Mouse (Mus musculus) spleen, embryonic (tissue): Measurements from ENCODE around the gene Tmem63c.

Experiments
- CTCF ChIA-PET: fragments of 350-600 bp; sonication (Branson Sonifier 250); formaldehyde crosslinking; loops from one replicate; lab custom pipeline; 2022; lab: Charles Lee

Gene Tmem63c

DNA sequence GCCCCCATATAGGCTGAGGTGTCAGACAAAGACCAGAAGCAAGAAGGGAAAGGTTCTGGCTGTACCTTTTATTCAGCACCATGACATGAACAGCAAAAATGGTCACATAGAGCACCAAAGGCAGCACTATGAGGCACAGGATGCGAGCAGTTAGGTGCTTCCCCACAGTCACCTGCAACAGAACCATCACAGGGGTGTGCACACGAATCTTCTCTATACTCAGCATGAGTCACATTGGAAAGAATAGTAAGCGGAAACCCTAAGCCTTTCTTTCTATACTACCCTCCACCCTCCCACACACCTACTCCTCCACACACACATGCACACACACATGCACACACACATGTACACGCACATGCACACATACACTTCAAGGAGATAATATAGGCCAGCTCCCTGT is 109.1 kb downstream of the Tmem63c start:
- CTCF ChIA-PET, result no interaction called here

DNA sequence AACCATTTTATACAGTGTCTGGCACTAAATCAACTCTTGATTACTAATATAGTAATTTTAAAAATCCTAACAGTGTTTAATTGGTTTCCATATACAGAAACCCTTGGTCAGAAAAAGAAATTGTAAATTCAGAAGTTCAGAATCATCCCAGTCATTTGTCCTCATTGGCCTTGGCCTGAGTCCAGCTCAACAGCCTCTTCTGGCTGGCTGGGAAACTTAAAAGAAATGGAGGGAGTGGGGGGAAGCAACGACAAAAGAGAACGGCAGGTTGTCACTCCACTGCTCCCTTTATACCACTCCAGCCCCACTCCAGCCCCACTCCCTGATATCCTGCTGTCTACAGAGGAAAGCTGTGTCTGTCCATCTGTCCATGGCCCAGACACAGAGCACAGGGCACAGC is 110.0 kb downstream of the Tmem63c start:
- CTCF ChIA-PET, result no interaction called here

DNA sequence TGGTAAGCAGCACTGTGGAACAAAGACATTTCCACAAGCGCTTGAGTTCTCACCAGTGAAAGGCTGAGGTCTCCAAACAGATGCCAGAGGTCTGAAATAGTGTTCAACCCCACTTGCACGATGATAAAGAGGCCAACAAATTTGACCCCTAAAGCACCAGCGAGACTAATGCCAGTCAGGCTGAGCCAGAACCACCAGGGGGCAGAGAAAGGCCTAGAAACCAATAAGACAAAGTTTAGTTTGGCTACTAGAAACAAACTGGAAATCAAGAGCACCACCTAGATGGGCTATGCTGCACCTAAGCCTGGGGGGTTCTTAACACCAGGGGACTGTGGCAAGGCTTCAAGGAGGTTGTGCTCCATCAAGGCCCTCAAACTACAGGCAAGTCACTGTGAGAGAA is 110.5 kb downstream of the Tmem63c start:
- CTCF ChIA-PET, result interaction anchor here (1.1 kb wide), 1 partner anchor 16 kb away, joined by 3 read pairs; the partner anchor contains the start of gene Pomt2

DNA sequence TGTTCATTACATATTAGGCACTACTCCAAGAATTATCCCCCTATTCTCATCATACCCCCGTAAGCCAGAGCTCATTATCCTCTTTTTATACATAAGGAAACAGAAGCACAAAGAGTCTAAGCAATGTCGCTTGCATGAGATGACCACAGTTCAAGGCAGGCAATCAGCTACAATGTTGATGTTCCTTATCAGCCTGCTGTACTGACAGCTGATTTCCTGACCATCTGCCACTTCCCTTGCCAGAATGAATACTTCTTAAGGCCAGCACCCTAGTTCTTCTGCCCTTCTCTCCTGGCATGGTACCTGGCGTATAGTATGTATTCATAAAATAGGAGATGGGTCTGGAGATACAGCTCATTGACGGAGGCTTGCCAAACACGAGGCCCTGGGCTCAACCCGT is 111.1 kb downstream of the Tmem63c start:
- CTCF ChIA-PET, result interaction anchor here (1.1 kb wide), 1 partner anchor 15 kb away, joined by 3 read pairs; the partner anchor contains the start of gene Pomt2

DNA sequence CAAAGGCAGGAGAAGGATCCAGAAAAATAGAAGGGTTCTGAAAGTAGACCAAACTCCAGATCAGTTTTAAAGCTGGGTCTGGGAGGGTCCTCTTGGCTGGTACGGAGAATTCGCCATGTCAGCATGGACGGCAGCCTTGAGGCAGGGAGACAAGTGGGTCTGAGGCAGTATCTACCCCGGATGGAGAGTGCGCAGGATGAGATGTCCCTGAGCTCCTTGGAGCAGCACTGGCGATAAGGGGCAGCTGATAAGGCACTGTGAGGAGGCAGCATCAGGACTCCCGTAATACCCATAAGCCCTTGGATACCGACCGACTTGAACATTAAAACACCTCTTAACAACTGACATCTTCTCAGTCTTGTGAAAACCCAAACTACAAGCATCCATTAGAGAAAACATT is 111.6 kb downstream of the Tmem63c start:
- CTCF ChIA-PET, result interaction anchor here (0.7 to 1.1 kb wide), 2 partner anchors 15 to 194 kb away, joined by 3 read pairs; partner anchors contain the start of gene Pomt2

DNA sequence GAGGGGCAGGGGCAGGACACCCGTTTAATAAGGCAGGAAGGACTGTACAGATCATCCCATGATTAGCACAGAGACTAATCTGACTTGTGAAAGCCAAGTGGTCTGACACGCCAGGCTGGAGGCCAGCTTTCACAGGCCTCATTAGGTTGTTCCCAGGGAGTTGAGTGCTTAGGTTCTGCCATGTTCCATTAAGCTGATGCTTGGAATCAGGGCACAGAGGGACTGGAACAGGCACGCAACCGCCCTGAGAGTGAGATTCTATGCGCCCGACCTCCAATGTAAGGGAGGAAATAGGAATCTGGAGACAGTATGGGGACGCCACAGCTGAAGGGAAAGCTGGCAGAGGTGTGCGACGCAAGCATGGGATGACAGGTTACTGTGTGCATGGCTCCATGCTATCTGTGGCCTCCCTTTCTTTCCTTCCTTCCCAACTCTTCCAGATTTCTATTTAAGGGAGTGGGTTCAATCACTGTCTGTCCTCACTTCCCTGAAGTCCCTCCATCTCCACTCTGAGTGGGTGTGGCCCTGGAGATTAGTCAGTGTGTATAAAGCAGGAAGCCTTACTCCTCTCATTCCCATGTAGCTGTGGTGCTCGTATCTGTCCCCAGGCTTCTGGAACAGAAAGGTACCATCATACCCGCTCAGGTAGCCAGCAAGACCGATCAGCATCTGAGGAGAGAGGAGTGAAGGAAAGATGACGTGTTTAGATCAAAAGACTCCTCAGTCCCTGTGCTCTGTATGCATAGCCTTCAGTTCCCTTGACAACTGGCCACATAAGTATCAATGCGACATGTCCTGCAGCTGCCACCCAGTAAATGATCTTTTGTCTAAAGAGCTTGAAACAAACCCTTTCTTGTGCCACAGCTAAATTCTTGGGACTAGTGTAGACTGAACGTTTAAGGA is 116.5 kb downstream of the Tmem63c start:
- CTCF ChIA-PET, result no interaction called here

DNA sequence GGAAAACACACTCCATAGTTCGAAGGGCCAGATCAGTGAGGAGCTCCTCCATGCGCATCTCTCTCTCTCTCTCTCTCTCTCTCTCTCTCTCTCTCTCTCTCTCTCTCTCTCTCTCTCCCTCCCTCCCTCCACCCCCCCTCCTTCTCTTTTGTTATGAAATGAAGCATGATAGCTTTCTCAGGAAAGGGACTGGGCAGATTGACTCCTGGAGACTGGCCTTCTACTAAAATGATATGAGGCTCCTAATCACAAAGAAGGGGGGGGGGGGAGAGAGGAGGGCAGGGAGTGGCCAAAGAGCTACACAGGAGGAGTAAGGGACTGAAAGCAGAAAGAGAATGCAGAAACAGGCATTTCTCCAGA is 117.2 kb downstream of the Tmem63c start:
- CTCF ChIA-PET, result no interaction called here

DNA sequence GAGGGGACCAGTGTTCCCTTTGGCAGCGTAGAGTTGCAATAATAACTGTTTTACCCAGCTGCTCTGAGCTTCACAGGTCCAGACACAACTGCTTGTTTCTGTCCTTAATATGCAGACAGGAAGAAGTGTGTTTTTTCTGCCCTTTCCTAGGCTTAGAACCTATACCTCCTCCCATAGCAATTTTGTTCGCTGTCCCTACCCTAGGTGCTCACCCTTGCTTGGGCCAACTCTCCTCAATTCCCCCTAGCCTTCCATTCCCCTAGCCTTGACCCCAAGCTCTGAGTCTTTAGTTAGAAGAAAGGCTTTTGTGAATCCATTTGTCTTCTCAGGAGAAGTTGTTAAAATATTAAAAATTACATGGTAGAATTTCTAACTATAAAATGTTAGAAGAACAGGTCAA is 117.6 kb downstream of the Tmem63c start:
- CTCF ChIA-PET, result no interaction called here
